Mouse (Mus musculus) embryo, embryonic 10.5 days (tissue): ENCODE data around the gene Cep128.

Source experiments
- DNase-seq: peaks from one replicate; pipeline ENCODE4 v3.0.0-alpha.2; 2015; ENCODE audit warnings: low spot score

Gene Cep128

GRCm38 (mm10) chr12:90961386-90962017 is 422.7 kb downstream of the Cep128 start:
- no peak for DNase-seq

GRCm38 (mm10) chr12:90954740-90955473 is 429.3 kb downstream of the Cep128 start:
- no peak for DNase-seq
